Mouse (Mus musculus) yolk sac, embryonic 10.5 days (tissue): Measurements from ENCODE around the gene Zmym2.
"Not testable (repeated sequence)": the region's sequence is repeated elsewhere in the genome, so short reads cannot be mapped to it uniquely, and the experiment has no call there.

Experiments used
- DNase-seq: peaks from one replicate; pipeline ENCODE4 v3.0.0-alpha.2; 2017; ENCODE audit warnings: low spot score

Zmym2 gene

DNA sequence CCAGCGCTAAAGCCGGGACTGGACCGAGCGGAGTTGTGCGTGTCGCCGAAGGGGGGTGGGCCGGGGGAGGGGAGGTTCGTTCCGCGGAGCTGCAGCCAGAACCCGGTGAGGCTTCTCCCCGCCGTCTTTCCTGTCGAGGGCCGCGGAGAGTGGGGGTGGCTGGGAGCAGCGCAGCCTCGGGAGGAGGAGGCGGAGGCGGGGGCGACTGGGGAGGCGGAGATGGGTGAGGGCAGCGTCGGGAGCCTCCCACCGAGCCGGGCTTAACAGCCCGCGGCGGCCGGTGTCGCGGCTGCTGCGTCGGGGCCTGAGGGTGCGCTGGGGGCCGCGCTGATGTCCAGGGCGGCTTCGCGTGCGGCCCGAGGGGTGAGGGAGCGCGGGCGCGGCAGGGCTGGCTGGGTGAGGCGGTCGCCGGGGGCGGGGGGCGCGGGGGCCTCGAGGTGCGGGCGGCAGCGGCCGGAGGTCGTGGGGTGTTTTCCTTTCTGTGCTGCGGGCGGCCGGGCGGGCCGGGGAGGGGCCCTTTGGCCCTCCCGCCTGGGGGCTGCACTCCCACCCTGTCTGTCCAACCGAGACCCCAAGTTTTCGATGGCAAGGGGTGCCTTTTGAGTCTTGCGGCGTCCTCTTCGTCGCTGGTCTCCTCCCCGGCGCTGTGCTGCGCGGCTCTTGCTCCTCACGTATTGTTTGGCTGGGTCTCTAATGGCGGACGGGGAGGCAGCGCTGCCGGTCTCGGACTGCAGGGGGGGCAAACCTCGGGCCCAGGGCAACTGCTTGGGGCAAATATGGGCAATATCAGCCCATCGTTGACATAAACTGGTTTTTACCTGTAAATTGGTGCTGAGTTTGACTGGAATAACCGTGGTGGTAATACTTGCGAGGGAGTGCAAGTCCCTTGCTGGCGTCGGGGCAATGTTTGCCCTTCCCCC, at the start of gene Zmym2:
Gene Zmym2 (plus strand): TSS at position 60 of the 920 bp plus-strand sequence.
- DNase-seq, result peak; percentile 81

DNA sequence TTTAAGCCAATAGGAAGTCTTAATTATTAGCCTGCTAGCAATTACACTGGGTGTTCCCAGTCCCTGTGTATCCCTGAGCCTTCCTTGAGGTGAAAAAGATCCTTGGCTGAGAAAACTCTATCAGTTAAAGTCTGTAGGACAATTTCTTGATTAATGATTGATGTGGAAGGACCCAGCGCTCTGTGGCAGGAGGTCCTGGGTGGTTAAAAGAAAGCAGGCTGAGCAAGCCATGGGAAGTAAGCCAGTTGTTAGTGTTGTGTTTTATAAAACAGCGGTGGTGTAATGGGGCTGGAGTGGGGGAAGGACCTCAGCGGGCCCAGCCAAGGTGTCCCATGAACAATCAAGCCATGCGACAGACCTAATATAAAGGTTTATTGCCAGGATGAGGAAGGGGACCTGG, 42.4 kb upstream of the Zmym2 start:
- DNase-seq, result peak; percentile 35

DNA sequence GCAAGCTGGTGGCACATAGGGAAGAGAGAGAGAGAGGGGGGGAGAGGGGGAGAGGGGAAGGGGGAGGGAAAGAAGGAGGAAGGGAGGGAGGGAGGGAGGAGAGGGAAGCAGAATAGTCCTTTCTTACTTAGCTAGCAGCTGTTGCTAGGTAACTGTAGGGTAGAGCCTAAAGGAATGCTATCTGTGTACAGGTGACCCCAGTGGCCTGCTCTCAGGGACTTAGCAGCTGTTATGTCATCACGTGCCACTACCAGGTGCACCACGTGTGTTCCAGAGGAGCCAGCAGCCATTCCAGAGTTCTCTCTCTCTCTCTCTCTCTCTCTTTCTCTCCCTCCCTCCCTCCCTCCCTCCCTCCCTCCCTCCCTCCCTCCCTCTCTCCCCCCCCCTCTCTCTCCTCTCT, 41.9 kb upstream of the Zmym2 start:
- peak; percentile 35 for DNase-seq

DNA sequence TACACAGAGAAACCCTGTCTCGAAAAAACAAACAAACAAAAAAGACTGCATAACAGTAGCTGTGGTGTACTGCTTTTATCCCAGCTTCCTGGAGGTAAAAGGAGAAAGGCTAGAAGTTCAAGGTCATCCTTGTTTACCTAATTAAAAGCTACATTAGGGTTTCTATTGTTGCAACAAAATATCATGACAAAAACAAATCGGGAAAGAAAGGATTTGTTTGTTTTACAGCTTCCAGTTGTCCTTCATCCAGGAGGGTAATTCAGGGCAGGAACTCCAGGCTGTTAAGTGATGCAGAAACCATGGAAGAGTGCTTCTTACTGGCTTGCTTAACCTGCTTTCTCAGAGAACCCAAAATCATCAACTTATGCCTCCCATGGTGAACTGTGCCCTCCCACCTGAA, 38.1 kb upstream of the Zmym2 start:
- no peak for DNase-seq

DNA sequence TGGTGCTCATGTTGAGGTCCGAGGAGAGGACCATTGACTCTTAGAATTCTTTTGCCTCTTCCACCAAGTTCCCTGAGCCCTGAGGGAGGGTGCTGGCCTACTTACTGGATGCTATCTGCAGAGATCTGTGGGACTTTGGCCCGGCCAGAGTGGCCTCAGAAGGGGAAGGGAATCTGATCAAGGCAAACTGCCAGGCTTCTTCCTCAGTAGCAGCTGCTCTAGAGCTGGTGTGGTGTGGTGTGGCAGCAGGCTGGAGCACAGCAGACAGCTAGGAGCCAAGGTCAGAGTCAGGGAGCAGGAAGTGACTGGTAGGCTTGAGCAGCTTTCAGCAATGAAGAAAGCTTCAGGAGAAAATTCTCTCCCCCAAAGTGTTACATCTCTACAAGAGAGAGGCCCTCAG, 36.8 kb upstream of the Zmym2 start:
- no peak for DNase-seq

DNA sequence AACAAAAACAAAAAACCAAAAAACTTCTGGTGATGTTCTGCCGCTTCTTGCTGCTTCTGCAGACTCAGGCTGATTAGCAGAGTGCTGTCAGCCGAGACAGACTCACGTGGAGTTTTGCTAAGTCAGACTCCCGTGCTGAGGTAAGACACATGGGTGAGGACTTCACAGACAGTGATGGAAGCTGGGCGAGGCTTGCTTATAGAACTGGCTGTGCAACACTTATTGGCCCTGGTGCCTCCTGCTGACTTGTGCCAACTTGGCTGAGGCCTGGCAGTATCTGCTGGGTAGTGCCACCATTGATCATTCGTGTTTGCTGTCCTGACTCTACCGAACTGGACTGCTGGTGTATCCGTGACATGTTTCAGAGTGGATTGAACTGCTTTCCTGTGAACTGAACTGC, 22.4 kb upstream of the Zmym2 start:
- DNase-seq, result no peak

DNA sequence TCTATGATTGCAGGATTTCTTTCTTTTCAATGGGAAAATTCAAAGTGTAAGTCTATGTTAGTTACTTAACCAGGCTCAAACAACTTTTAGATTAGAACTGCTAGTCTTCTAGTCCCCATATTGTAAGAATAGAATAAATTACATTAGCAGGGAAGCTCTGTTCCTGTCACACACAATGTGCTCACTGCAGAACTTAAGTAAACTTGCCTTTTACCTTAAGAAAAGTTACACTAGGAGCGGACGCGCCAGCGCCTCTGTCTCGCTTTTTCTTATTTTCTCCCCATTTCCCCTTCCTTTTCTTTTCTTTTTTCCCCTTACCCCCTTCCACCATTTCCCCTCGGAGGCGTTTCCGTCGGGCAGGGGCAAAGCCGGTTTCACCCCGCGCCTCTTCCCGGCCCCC, 21.8 kb upstream of the Zmym2 start:
- no peak for DNase-seq

DNA sequence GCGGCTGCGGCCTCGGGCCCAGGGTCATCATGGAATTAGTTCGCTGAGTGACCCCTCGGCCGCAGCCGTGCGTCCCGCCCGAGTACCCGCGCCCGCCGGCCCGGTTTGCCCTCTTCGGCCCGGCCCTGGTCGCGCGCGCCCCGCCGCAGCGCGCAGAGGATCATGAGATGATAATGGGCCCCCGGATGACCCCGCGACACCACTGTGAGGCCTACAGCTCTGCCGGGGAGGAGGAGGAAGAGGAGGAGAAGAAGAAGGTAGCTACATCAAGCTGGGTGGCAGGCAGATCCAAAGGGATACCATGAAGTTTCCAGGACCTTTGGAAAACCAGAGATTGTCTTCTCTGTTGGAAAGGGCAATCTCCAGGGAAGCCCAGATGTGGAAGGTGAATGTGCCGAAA, 21.3 kb upstream of the Zmym2 start:
- DNase-seq, result not testable (repeated sequence)

DNA sequence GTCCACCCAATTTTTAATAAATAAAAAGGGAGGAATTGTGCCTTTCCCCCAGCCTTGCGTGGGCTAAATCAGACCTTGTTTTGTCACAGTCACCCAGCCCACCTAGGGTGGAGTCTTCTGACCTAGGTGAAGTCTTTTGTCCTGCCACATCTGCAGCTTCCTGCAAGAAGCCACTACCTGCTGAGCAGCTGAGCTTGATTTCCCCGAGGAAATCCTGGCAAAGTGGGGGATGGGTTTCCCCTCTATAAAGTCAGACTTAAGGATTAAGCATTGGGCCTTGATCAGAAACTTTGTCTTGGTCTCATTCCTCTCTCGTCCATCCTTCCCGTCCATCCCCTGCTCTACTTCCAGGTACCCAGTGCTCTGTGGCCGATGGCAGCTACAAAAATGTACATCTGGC, 12.9 kb upstream of the Zmym2 start:
- DNase-seq, result no peak

DNA sequence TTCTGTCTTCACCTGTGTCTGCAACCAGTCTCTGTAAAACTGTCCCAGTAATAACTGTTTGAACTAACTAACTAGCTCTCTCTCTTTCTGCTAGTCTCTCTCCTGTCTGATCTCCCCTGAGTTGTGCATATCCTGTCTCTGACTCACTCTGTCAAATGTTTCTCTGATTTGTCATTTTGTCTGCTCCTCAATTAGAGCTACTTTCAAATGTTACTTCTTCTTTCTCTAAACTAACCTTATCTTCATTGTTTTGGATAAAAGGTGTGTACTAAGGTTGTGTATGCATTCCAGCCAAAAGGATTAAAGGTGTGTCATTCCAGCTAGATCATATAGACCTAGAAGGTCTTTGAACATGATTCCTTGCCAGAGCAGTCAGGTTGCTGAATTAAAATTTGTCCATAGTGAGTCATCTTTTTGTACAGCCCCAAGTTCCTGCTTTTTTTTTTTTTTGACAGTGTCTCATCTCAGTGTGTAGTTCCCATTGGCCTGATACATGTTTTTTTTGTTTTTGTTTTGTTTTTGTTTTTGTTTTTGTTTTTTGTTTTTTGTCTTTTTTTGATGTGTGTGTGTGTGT, 10.8 kb upstream of the Zmym2 start:
- no peak for DNase-seq

DNA sequence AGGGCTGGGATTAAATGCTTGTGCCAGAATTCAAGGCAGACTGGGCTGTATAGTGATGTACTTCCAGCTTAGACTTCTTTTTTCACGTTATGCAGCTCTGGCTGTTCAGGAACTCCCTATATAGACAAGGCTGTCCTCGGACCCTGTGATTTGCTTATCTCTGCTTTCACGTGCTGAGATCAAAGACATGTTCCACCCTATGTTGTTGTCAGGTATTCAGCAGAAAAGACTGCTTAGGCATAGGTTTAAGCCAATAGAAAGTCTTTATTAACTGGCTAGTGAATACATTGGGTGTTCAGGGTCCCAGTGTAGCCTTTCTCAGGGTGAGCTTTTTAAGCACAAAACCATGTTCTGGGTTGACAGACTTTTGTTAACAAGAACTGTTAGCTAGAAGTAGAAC, 5.2 kb upstream of the Zmym2 start:
- DNase-seq, result no peak

DNA sequence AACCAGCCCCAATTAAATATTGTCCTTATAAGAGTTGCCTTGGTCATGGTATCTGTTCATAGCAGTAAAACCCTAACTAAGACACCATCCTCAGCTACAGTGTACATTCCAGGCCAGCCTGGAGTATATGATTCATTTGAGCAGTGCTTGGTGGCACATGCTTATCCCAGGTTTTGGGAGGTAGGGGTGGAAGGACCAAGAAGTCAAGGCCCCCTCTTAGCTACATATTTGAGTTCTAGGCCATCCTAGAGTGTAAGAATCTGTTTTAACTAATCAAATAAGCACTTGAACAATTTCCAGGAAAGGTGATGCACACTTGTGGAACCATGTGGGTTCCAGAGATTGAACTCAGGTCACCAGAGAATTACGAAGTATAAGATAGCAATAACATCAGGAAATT, 3.0 kb upstream of the Zmym2 start:
- DNase-seq, result no peak

DNA sequence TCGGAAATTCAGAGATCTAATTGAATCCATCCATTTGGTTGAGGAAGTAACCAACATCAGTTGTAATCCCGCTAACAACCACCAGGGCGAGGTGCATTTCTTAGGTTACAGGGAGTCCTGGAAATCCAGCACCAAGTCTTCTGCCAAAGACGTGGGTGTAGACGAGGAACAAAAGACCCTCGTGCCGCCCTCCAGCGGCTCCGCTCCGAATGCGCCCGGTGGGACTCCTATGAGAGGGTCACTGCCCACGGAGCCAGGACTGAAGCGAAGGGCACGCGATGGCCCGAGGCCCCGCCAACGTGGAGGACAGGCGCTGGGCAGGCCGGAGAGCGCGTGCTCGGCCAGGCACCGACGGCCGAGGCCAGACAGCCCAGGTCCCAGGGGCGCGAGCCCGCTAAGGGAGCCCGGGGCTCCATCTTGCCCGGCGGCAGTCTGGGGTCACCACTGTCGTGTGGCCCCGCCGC, 1.1 kb upstream of the Zmym2 start:
- DNase-seq, result peak; percentile 83

DNA sequence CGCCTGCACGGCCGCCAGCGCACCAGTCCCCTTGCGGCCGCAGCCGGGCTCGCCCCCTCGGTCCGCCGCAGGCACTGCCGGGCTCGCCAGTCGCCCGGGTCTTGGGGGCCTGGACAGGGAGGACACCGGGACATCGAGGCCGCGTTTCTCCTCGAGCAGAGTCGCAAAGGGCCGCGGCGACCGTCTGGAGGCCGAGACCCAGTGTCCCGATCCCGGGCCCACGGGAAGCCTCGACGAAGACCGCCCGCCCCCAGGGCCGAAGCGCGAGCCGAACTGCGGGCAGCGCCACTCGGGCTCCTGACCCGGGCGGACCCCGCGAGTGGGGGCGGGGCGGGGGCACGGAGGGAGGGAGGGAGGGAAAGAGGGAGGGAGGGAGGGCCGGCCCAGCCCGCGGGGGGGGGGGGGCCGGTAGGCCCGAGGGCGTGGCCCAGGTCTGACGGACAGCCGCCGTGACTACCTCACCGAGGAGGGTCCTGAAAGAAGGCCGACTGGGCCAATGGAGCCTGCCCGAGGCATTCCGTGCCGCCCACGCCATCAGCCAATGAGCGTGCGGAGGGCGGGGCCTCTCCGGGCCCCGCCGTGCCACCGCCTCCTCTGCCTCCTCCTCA, 363 bp upstream of the Zmym2 start:
- DNase-seq, result peak; percentile 94

DNA sequence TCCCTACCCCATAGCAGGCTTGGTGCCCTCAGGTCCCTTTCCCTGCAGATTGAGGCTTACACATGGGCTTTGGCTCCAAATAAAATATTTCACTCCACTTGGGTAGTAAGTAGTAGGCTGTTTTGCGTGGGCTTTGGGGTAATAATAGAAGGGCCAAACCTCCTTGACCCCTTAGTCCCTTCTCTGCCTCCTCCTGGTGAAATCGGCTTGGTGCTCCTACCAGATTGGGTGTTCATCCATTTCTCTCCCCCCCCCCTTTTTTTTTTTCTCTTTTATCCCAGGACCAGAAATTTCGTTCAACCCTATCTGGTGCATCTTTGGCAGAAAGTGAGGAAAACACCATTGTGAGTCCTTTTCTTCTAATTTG, 1.0 kb downstream of the Zmym2 start:
- no peak for DNase-seq

DNA sequence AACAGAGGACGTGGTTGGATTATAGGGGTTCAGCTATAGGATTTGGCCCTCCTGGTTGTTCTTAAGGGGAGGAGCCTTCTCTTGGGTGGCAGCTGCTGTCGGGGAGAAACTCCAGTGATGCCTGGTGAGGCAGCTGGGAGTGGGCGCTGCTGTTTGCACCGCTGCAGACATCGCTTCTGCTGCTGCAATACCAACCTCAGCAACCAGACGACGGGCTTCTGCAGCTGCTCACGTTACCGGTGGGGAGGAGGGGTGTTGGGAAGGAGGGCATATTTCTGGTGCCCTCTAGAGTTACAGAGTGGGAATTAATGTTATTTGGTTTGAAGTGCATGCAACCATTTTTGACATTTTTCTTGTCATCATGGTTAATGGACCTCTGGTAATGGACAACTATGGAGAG, 1.4 kb downstream of the Zmym2 start:
- peak; percentile 66 for DNase-seq

DNA sequence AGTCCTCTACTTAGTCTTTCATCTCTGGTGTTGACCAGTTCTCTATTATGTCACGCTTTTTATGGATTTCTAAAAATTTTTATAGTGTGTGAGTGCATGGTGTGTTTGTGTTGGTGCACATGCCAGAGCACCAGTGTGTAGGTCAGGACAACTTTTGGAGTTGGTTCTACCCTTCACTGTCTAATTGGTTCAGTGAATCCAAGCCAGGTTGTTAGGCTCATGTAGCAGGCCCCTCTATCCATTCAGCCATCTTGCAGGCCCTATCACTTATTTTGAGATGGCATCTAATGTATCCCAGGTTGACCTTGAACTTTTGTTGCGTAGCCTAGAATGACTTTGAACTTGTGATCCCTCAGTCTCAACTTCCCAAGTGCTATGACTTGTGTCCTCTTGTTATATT, 2.0 kb downstream of the Zmym2 start:
- no peak for DNase-seq

DNA sequence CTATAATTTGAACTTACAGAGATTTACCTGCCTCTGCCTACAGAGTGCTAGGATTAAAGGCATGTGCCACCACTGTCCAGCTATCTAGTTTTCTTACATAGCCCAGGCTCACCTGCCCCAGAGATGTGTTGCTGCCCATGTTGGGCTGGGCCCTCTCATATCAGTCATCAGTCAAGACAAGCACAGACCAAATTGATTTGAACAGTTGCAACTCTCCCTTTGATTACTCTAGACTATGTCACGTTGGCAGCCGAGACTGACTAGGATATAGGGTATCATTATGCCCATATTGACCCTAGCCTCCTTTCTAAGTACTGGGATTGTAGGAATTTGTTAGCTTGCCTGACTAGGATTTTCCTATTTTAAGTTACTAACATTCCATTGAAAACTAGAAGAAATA, 8.0 kb downstream of the Zmym2 start:
- no peak for DNase-seq

DNA sequence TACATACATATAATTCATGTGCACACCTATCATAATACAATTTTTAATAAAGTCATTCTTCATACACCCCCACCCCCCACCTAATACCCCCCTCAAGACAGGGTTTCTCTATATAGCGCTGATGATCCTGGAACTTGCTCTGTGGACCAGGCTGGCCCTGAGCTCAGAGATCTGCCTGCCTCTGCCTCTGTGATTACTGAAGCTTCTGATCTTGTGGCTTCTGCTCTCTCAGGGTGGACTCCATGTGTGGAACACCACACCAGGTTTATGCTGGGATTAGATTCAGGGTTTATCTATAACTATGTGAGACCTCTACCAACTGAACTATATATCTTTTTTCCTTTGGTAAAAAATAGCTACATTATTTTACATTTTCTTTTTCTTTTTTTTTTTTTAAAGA, 10.1 kb downstream of the Zmym2 start:
- no peak for DNase-seq

DNA sequence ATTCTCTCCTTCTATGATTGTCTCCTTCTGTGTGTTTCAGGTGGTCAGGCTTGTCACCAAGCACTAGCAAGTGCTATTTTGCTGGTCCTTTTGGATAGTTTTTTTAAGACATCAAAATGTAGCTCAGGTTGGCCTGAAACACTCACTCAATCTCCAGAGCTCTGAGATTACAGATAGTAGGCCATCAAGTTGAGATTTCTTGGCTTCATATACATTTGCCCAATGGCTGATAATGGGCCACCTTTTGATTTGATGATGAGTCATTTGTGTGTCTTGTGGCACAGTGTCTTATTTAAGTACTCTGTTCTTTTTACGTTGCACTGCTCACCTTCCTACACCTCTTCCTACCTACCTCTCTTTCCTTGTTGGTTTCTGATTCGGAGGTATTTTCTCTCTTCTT, 11.0 kb downstream of the Zmym2 start:
- no peak for DNase-seq

DNA sequence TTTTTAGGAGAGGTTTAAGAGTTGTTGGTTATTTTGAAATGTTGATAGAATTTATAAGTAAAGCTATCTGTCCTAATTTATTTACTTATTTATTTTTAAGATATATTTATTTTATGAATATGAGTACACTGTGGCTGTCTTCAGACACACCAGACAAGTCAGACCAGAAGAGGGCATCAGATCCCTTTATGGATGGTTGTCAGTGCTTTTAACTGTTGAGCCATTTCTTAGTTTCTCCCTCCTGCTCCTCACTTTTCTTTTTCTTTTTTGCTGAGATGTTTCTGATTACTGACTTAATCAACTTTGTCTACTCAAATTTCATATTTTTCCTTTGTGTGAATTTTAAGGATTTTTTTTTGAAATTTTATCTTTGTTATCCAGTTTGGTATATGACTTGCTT, 13.2 kb downstream of the Zmym2 start:
- no peak for DNase-seq

DNA sequence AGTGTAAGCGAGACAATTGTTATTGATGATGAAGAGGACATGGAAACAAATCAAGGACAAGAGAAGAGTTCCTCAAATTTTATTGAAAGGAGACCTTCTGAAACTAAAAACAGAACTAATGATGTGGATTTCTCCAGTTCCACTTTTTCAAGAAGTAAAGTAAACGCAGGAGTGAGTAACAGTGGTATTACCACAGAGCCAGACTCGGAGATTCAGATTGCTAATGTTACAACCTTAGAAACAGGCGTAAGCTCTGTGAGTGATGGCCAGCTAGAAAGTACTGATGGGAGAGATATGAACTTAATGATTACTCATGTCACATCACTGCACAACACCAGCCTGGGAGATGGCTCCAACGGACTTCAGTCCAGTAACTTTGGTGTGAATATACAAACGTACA, 16.6 kb downstream of the Zmym2 start:
- DNase-seq, result no peak

DNA sequence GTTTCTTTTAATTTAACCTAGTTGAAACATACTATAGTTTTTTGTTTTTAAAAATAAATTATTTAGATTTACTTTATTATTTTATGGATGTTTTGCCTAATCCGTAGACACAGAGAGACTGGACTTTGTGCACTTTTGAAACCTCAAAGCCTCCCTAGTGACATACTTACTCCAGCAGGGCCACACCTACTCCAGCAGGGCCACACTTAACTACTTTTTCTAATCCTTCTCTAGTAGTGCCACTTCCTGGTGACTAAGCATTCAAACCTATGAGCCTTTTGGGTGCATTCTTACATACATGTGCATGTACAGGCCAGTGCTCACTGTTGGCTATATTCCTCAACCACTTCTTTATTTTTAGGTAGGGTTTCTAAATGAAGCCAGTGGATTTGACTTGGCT, 19.2 kb downstream of the Zmym2 start:
- DNase-seq, result no peak
